Comparison of ENCODE assay signal across 16 mouse cellular contexts in the genomic region with DNA sequence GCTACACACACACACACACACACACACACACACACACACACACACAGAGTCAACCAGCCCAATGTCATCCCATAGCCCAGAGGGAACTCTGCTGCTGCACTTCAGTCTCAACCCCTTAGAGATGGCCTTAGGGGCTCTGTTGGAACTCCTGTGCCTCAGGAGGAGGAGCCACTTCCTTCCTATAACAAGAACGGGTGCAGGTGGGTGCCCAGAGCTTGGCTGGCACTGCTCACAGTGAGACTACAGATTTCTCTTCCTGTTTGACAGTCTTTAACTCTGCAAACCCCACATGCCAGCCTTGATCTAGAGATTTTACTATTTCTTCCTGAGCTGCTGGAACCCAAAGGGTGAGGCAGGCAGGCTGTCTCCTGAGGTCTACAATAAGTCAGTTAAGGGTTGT. TPM values are rescaled to one million over a fixed set of nuclear protein-coding genes. Genes with fewer than 3 reads are reported as not detected.
A peak's percentile ranks its signal among the peaks of the same experiment; 100 is the strongest.
DNase-seq lines count a peak whose midpoint lies in the region; ATAC-seq lines count a peak whose summit lies in the region.
"Had no signal": no experiment of that assay in that cellular context is flagged by ENCODE, and none has a peak within 500 bp of the region (broad histone marks: within the 10 kb centered on the region; RNA-seq: fewer than 3 reads in every experiment).

No protein-coding gene starts in this region.

- H3K4me2 ChIP-seq in midbrain, embryonic 16.5 days (ENCODE audit: low read length): no peak overlapping the region

- 57% methylated on average over 1 of the region's 1 CpGs for WGBS in midbrain, embryonic 16.5 days

- no peak for ATAC-seq in midbrain, embryonic 16.5 days
- ATAC-seq: forebrain, embryonic 13.5 days had no signal

- H3K27me3 ChIP-seq in splenic B cell, adult 2 months (ENCODE audit: control insufficient read depth, insufficient read depth, low read length, poor library complexity, severe bottlenecking): no peaks in the 10 kb centered on the region
- H3K27me3 ChIP-seq in midbrain, embryonic 16.5 days (ENCODE audit: control insufficient read depth, insufficient read depth, low read depth, low read length): peaks cover 15% of the 10 kb centered on the region

- DNase-seq in cerebellum, adult 9-11 months: peak; percentile 25
- no peak for DNase-seq in cerebellum, adult 11 months
- peak; percentile 32 to 35 for DNase-seq in spleen, adult 18-20 months
- DNase-seq in spleen, adult 12 weeks (ENCODE audit: low spot score): no peak
- peak; percentile 60 for DNase-seq in splenic B cell, adult 2 months (ENCODE audit: low read depth, low spot score)
- peak; percentile 68 for DNase-seq in thymus, postnatal 4 days
- DNase-seq in embryo, embryonic 11 days: no peak
- DNase-seq: adrenal gland, postnatal 25 days; kidney, adult 8-10 months; lung, adult 2 months had no signal

- no peaks in the 10 kb centered on the region for H3K36me3 ChIP-seq in splenic B cell, adult 2 months (ENCODE audit: control insufficient read depth, insufficient read depth, low read length, poor library complexity, severe bottlenecking)
- H3K36me3 ChIP-seq in midbrain, embryonic 16.5 days (ENCODE audit: control insufficient read depth, insufficient read depth, low read length): no peaks in the 10 kb centered on the region
- H3K36me3 ChIP-seq: embryonic facial prominence, embryonic 15.5 days; heart, embryonic 13.5 days; limb, embryonic 13.5 days; midbrain, embryonic 10.5 days had no signal

- peaks cover 11% of the 10 kb centered on the region; the same call in 1 of the 2 replicates for H3K4me1 ChIP-seq in midbrain, embryonic 16.5 days (ENCODE audit: control insufficient read depth, insufficient read depth, low read length)

- H3K4me3 ChIP-seq in midbrain, embryonic 16.5 days (ENCODE audit: low read depth, low read length): no peak overlapping the region
- H3K4me3 ChIP-seq: embryonic facial prominence, embryonic 15.5 days; forebrain, embryonic 13.5 days; heart, embryonic 13.5 days; limb, embryonic 13.5 days; midbrain, embryonic 10.5 days had no signal

- H3K27ac ChIP-seq in midbrain, embryonic 16.5 days (ENCODE audit: low read length): no peak overlapping the region
- H3K27ac ChIP-seq: embryonic facial prominence, embryonic 15.5 days; forebrain, embryonic 13.5 days; limb, embryonic 13.5 days; midbrain, embryonic 10.5 days had no signal

- no peaks in the 10 kb centered on the region for H3K9me3 ChIP-seq in midbrain, embryonic 16.5 days (replicated peaks; ENCODE audit: control insufficient read depth, low read length, poor library complexity, severe bottlenecking)
- H3K9me3 ChIP-seq: embryonic facial prominence, embryonic 15.5 days; forebrain, embryonic 13.5 days; heart, embryonic 13.5 days; limb, embryonic 13.5 days; midbrain, embryonic 10.5 days had no signal

- H3K9ac ChIP-seq in midbrain, embryonic 16.5 days (ENCODE audit: low read depth, low read length): no peak overlapping the region
- H3K9ac ChIP-seq: embryonic facial prominence, embryonic 15.5 days; forebrain, embryonic 13.5 days; heart, embryonic 13.5 days; limb, embryonic 13.5 days had no signal

RNA-seq across cellular contexts. Expression of a gene that starts 1.8 kb away (rescaled TPM):
- polyA plus RNA-seq in midbrain, embryonic 16.5 days (2015; fragmentation: Nextera tagmentation; extraction: Ambion mirVana): 8.5 and 8.8 TPM in 2 replicates

Comparison
In these comparisons a context has a peak if more than half of its experiments do, and no peak if none do; other contexts are left out.
1. DNase-seq: peak in cerebellum, adult 9-11 months (single experiment), spleen, adult 18-20 months (2 of 2), splenic B cell, adult 2 months (single experiment) and thymus, postnatal 4 days (single experiment); none in cerebellum, adult 11 months (single experiment), spleen, adult 12 weeks (single experiment) and embryo, embryonic 11 days (single experiment).